In genomic region chr9:104233060-104233459, GRCm38 (mm10) we compare ENCODE assay signal across 18 mouse cellular contexts. TPM values are rescaled to one million over a fixed set of nuclear protein-coding genes. Genes with fewer than 3 reads are reported as not detected.
DNase-seq lines count a peak whose midpoint lies in the region; ATAC-seq and TF ChIP-seq lines count a peak whose summit lies in the region.
"Had no signal": no experiment of that assay in that cellular context is flagged by ENCODE, and none has a peak within 500 bp of the region (broad histone marks: within the 10 kb centered on the region; RNA-seq: fewer than 3 reads in every experiment).

No protein-coding gene starts in this region.

- H3K27me3 ChIP-seq in heart, embryonic 10.5 days (ENCODE audit: insufficient read depth, poor library complexity, severe bottlenecking), result no peaks in the 10 kb centered on the region
- H3K27me3 ChIP-seq in heart, embryonic 12.5 days (replicated peaks), result no peaks in the 10 kb centered on the region
- H3K27me3 ChIP-seq in liver, embryonic 16.5 days (ENCODE audit: control insufficient read depth, insufficient read depth, low read depth, low read length), result no peaks in the 10 kb centered on the region
- no peaks in the 10 kb centered on the region for H3K27me3 ChIP-seq in liver, postnatal 0 days (ENCODE audit: insufficient read depth, low read length)
- H3K27me3 ChIP-seq: embryonic facial prominence, embryonic 12.5 days; forebrain, embryonic 12.5 days; intestine, embryonic 15.5 days had no signal

- peaks cover 72% of the 10 kb centered on the region for H3K36me3 ChIP-seq in heart, embryonic 10.5 days
- peaks cover 66% of the 10 kb centered on the region for H3K36me3 ChIP-seq in heart, embryonic 12.5 days
- H3K36me3 ChIP-seq in liver, embryonic 16.5 days (ENCODE audit: control insufficient read depth, insufficient read depth), result peaks cover 23% of the 10 kb centered on the region
- peaks cover 70% of the 10 kb centered on the region for H3K36me3 ChIP-seq in liver, postnatal 0 days (replicated peaks; ENCODE audit: insufficient read depth, low read length)

- no peak overlapping the region for H3K4me2 ChIP-seq in heart, embryonic 12.5 days
- H3K4me2 ChIP-seq in liver, embryonic 16.5 days (ENCODE audit: low read depth, low read length), result no peak overlapping the region
- H3K4me2 ChIP-seq in liver, postnatal 0 days (ENCODE audit: low read depth, low read length), result no peak overlapping the region
- H3K4me2 ChIP-seq: embryonic facial prominence, embryonic 12.5 days; forebrain, embryonic 12.5 days; hindbrain, embryonic 14.5 days; intestine, embryonic 15.5 days had no signal

- no peak for ATAC-seq in heart, embryonic 12.5 days (ENCODE audit: insufficient number of reproducible peaks, low FRiP score)
- ATAC-seq in liver, embryonic 16.5 days (ENCODE audit: low read depth), result peak; percentile 30; the same call in 1 of the 2 replicates
- ATAC-seq in liver, postnatal 0 days, result no peak
- peak; percentile 20 for ATAC-seq in megakaryocyte progenitor cell, adult 5-6 weeks (replicated peaks; ENCODE audit: poor library complexity)
- ATAC-seq: forebrain, embryonic 16.5 days; intestine, embryonic 15.5 days had no signal

- no peak for DNase-seq in heart, embryonic 10.5 days (ENCODE audit: low spot score)
- no peak for DNase-seq in liver, postnatal 0 days
- no peak for DNase-seq in ovary, postnatal 10 days (ENCODE audit: low spot score)
- DNase-seq: adrenal gland, adult 2 months; adrenal gland, postnatal 25 days; cerebellum, adult 11 months; cerebellum, adult 8-10 months; cerebellum, postnatal 14 days; embryo, embryonic 11 days; gastrocnemius, postnatal 10 days had no signal

- WGBS in heart, embryonic 10.5 days, result 80% methylated on average over 5 of the region's 5 CpGs
- WGBS in heart, embryonic 12.5 days, result 78% methylated on average over 5 of the region's 5 CpGs
- 78% methylated on average over 5 of the region's 5 CpGs for WGBS in liver, embryonic 16.5 days (ENCODE audit: insufficient replicate concordance)
- 80% methylated on average over 5 of the region's 5 CpGs for WGBS in liver, postnatal 0 days (ENCODE audit: insufficient replicate concordance)

- H3K9me3 ChIP-seq in heart, embryonic 10.5 days, result no peaks in the 10 kb centered on the region
- no peaks in the 10 kb centered on the region for H3K9me3 ChIP-seq in heart, embryonic 12.5 days (replicated peaks)
- no peaks in the 10 kb centered on the region for H3K9me3 ChIP-seq in liver, embryonic 16.5 days (replicated peaks; ENCODE audit: control insufficient read depth, low read length)
- no peaks in the 10 kb centered on the region for H3K9me3 ChIP-seq in liver, postnatal 0 days (ENCODE audit: low read length)
- H3K9me3 ChIP-seq: embryonic facial prominence, embryonic 12.5 days; forebrain, embryonic 12.5 days; intestine, embryonic 15.5 days had no signal

- no peak for TF ChIP-seq EP300 in liver, postnatal 0 days (IDR thresholded peaks at IDR 0.05; ENCODE audit: low read depth)

- 0 out of 2 replicates have a peak overlapping the region, but pooled peaks have one; percentile 8 for H3K27ac ChIP-seq in heart, embryonic 10.5 days
- no peak overlapping the region for H3K27ac ChIP-seq in heart, embryonic 12.5 days (ENCODE audit: poor library complexity, severe bottlenecking)
- peak overlapping the region; percentile 7; the same call in 1 of the 2 replicates for H3K27ac ChIP-seq in liver, embryonic 16.5 days (ENCODE audit: low read length)
- no peak overlapping the region for H3K27ac ChIP-seq in liver, postnatal 0 days (ENCODE audit: low read depth)
- H3K27ac ChIP-seq: embryonic facial prominence, embryonic 12.5 days; forebrain, embryonic 12.5 days; hindbrain, embryonic 14.5 days; intestine, embryonic 15.5 days had no signal

- no peak overlapping the region for H3K9ac ChIP-seq in heart, embryonic 12.5 days
- no peak overlapping the region for H3K9ac ChIP-seq in liver, embryonic 16.5 days (ENCODE audit: low read depth, low read length)
- H3K9ac ChIP-seq in liver, postnatal 0 days (replicated peaks), result no peak overlapping the region
- H3K9ac ChIP-seq: embryonic facial prominence, embryonic 12.5 days; forebrain, embryonic 12.5 days; hindbrain, embryonic 14.5 days; intestine, embryonic 15.5 days had no signal

- no peak for TF ChIP-seq CTCF in liver, postnatal 0 days (IDR thresholded peaks at IDR 0.05; ENCODE audit: low read depth)

- H3K4me3 ChIP-seq in heart, embryonic 10.5 days, result no peak overlapping the region
- no peak overlapping the region for H3K4me3 ChIP-seq in heart, embryonic 12.5 days
- H3K4me3 ChIP-seq in liver, embryonic 16.5 days (ENCODE audit: low read depth, low read length), result no peak overlapping the region
- H3K4me3 ChIP-seq in liver, postnatal 0 days (ENCODE audit: low read depth, low read length), result no peak overlapping the region
- H3K4me3 ChIP-seq: embryonic facial prominence, embryonic 12.5 days; forebrain, embryonic 12.5 days; intestine, embryonic 15.5 days had no signal

- peaks cover 14% of the 10 kb centered on the region; the same call in 1 of the 2 replicates for H3K4me1 ChIP-seq in heart, embryonic 10.5 days
- H3K4me1 ChIP-seq in heart, embryonic 12.5 days (replicated peaks), result peaks cover 31% of the 10 kb centered on the region
- no peaks in the 10 kb centered on the region for H3K4me1 ChIP-seq in liver, embryonic 16.5 days (ENCODE audit: control insufficient read depth, low read depth, low read length)
- no peaks in the 10 kb centered on the region for H3K4me1 ChIP-seq in liver, postnatal 0 days (ENCODE audit: insufficient read depth)
- H3K4me1 ChIP-seq: embryonic facial prominence, embryonic 12.5 days; forebrain, embryonic 12.5 days; intestine, embryonic 15.5 days had no signal

RNA-seq across cellular contexts. Expression of gene Dnajc13, which starts 29.7 kb away (rescaled TPM):
- polyA plus RNA-seq in heart, embryonic 10.5 days (2016; fragmentation: Nextera tagmentation; extraction: Ambion mirVana), result 21.5 and 23.6 TPM in 2 replicates
- polyA plus RNA-seq in heart, embryonic 12.5 days (2016; fragmentation: Nextera tagmentation; extraction: Ambion mirVana), result 23.1 and 24.4 TPM in 2 replicates
- polyA plus RNA-seq in liver, embryonic 16.5 days (2015; fragmentation: Nextera tagmentation; extraction: Ambion mirVana), result 7.3 and 9.1 TPM in 2 replicates
- 5.4 and 5.8 TPM in 2 replicates for polyA plus RNA-seq in liver, postnatal 0 days (2015; fragmentation: Nextera tagmentation; extraction: Ambion mirVana)
- total RNA-seq in megakaryocyte progenitor cell, adult 5-6 weeks (2015), result 91.6 and 107 TPM in 2 replicates
- total RNA-seq in megakaryocyte progenitor cell, adult 5-6 weeks (2017), result 52.1 and 55.5 TPM in 2 replicates

Comparison
In these comparisons a context has a peak if more than half of its experiments do, and no peak if none do; other contexts are left out.
1. H3K27ac ChIP-seq: peak in heart, embryonic 10.5 days (single experiment) and liver, embryonic 16.5 days (single experiment); none in heart, embryonic 12.5 days (single experiment) and liver, postnatal 0 days (single experiment).
2. ATAC-seq: peak in liver, embryonic 16.5 days (single experiment) and megakaryocyte progenitor cell, adult 5-6 weeks (single experiment); none in heart, embryonic 12.5 days (single experiment) and liver, postnatal 0 days (single experiment).